Mouse (Mus musculus) small intestine, adult 2 months (tissue): Measurements from ENCODE around the gene Olfr1347. TPM values are rescaled to one million over a fixed set of nuclear protein-coding genes. Genes with fewer than 3 reads are reported as not detected.
A peak's percentile ranks its signal among the peaks of the same experiment; 100 is the strongest.
"Not testable (repeated sequence)": the region's sequence is repeated elsewhere in the genome, so short reads cannot be mapped to it uniquely, and the experiment has no call there.

Experiments used
- H3K27ac ChIP-seq: fragments of 200-500 bp; 2 replicates; pipeline ENCODE4 v1.5.1; 2012; ENCODE audit warnings: low read depth, low read length, control low read depth, inconsistent platforms; ENCODE audit not compliant: insufficient read depth
- H3K27me3 ChIP-seq: fragments of 200-500 bp; 2 replicates; pipeline ENCODE4 v1.6.1; 2012; ENCODE audit warnings: mild to moderate bottlenecking, moderate library complexity, low read length, inconsistent platforms; ENCODE audit not compliant: control insufficient read depth, insufficient read depth
- H3K36me3 ChIP-seq: fragments of 200-500 bp; 2 replicates; pipeline ENCODE4 v1.6.1; 2012; ENCODE audit warnings: mild to moderate bottlenecking, low read length, control low read depth, inconsistent platforms; ENCODE audit not compliant: control insufficient read depth, insufficient read depth
- H3K4me1 ChIP-seq: fragments of 200-500 bp; 2 replicates; pipeline ENCODE4 v1.6.1; 2012; ENCODE audit warnings: low read length, inconsistent platforms, mixed read lengths; ENCODE audit not compliant: control insufficient read depth, insufficient read depth, insufficient read length
- H3K4me3 ChIP-seq: fragments of 200-500 bp; 2 replicates; pipeline ENCODE4 v1.5.1; 2012; ENCODE audit warnings: low read depth, mild to moderate bottlenecking, control low read depth, inconsistent platforms, low read length, moderate library complexity
- CTCF ChIP-seq: fragments of 200-500 bp; IDR thresholded peaks from 2 replicates; pipeline ENCODE4 v1.5.1; 2012; ENCODE audit warnings: low read depth, mild to moderate bottlenecking, control low read depth, inconsistent platforms, low read length, moderate library complexity, mixed read lengths; ENCODE audit not compliant: insufficient replicate concordance, insufficient read length; ENCODE audit errors: extremely low read depth
- POLR2A ChIP-seq: fragments of 200-500 bp; IDR thresholded peaks from 2 replicates; pipeline ENCODE4 v1.6.1; 2012; ENCODE audit warnings: low read depth, mild to moderate bottlenecking, control low read depth, inconsistent platforms, low read length, moderate library complexity
- WGBS: fragments of 180-500 bp; shearing (Covaris S2); methylation state at CpG from one replicate; pipeline ENCODE4 v1.1.7; 2018; 5-methylcytosine and 5-hydroxymethylcytosine counted together
- polyA plus RNA-seq: library from polyadenylated mRNA; depleted of rRNA; stranded (reverse); fragments of >200 nt; gene quantifications from 2 replicates; pipeline ENCODE4 v1.2.3, GENCODE M21; 2012; rRNA removed

Olfr1347 gene
- polyA plus RNA-seq = not detected in 2 replicates

DNA sequence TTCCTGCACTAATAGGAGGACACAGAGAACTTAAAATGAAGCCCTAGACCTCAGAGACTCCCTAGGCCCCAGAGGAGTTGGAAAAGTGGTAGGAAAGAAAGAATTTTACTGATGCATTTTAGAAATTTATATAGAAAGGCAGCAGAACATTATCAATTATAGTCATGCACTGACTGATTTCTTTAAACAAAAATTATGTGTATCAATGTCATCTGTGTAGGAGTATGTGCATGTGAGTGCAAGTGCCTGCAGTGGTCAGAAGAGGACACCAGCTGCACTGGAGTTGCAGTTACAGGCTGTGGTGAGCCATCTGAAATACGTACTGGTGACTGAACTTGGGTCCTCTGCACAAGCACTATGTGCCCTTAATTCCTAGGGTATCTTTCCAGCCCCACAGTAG lies at the start of gene Olfr1347:
Gene Olfr1347, minus strand, starts transcription at position 101 of the 400 bp plus-strand sequence.
- 58% methylated on average over 1 of the region's 1 CpGs for WGBS
- Histone ChIP-seq H3K36me3 (no peaks in the 10 kb centered on the region), H3K4me3 (no peak within 1 kb of the TSS), H3K27ac (no peak within 1 kb of the TSS), H3K27me3 (no peaks in the 10 kb centered on the region), H3K4me1 (no peaks in the 10 kb centered on the region)
- TF ChIP-seq POLR2A (no peak), CTCF (no peak)

DNA sequence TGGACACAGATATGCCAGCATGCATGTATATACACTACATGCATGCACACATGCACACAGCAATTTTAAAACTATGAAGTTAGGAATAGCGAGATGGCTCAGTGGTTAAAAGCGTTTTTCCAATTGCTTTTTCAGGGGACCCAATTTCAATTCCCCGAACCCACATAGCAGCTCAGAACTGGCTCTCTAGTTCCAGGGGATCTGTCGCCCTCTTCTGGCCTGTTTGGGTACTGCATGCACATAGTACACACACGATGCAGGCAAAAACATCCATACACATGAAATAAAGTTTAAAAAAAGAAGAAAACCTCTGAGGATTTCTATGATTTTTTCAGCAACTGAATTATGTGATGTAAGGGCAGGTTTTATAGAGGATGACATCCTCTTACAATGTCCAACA lies 26.6 kb upstream of the Olfr1347 start:
- H3K4me3 ChIP-seq = no peak overlapping the region
- no peaks in the 10 kb centered on the region for H3K27me3 ChIP-seq
- TF ChIP-seq POLR2A = no peak
- peak; percentile 20; the same call in 1 of the 2 replicates for TF ChIP-seq CTCF
- H3K27ac ChIP-seq = no peak overlapping the region
- 69% methylated on average over 5 of the region's 5 CpGs for WGBS
- no peaks in the 10 kb centered on the region for H3K36me3 ChIP-seq
- no peaks in the 10 kb centered on the region for H3K4me1 ChIP-seq

DNA sequence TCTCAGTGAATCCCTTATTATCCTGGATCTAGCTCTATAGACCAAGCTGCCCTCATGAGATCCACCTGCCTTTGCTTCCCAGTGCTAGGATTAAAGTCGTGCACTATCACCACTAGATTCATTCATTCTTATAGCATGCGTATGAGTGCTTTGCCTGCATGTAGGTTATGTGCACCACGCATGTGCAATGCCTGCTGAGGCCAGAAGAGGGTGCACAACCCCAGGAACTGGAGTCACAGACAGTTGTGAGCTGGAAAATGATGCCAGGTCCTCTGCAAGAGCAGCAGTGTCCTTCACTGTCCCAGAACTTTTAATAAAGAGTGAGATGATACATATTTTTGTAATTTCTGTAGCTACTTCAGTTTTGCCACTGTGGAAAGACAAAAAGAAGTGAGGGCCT lies 25.4 kb upstream of the Olfr1347 start:
- Histone ChIP-seq H3K27ac (no peak overlapping the region), H3K4me1 (no peaks in the 10 kb centered on the region), H3K36me3 (no peaks in the 10 kb centered on the region), H3K27me3 (no peaks in the 10 kb centered on the region), H3K4me3 (no peak overlapping the region)
- TF ChIP-seq CTCF (no peak), POLR2A (no peak)
- WGBS = 65% methylated on average over 3 of the region's 3 CpGs

DNA sequence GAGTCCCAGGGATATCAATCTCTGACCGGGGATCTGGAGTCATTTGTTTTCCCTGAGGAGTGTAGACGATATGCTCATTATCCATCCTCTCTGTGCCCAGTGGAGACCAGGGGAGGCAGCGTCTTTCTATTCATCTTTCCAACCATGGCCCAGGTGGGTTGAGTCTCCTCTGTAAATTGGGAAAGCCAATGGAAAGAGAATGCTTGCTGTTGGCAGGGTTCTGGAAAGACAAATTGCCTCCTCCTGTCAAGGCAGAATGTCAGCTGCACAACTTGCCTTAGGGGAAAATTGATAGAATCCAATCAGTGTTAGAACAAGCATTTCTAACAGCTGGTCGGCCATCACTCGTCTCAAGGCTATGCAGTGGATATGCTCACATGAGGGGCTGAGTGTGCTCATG lies 23.3 kb upstream of the Olfr1347 start, which contains the start of gene Olfr1349:
Gene Olfr1349, minus strand, starts transcription at position 101 of the 400 bp plus-strand sequence.
- Histone ChIP-seq H3K27me3 (no peaks in the 10 kb centered on the region), H3K27ac (no peak within 1 kb of the TSS), H3K4me3 (no peak within 1 kb of the TSS), H3K36me3 (no peaks in the 10 kb centered on the region), H3K4me1 (no peaks in the 10 kb centered on the region)
- 83% methylated on average over 5 of the region's 5 CpGs for WGBS
- no peak for TF ChIP-seq CTCF
- no peak for TF ChIP-seq POLR2A

DNA sequence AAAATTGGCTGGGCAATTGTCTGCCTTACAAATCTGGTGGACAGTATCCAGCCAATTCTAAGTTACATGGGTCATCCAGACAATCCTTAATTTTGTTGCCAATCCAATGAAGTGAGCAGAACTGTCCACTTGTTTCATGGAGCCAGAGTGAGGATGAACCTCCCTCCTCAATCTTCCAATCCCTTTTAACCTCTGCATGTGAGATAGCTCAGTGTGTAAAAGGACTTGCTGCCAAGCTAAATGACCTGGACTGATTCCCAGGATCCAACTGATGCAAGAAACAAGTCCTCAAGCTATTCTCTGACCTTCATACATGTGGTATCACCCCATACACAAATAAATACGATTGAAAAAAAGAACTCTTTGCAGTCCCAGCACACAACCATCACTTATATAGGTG lies 22.1 kb upstream of the Olfr1347 start:
- 20% methylated on average over 1 of the region's 1 CpGs for WGBS
- H3K4me1 ChIP-seq = no peaks in the 10 kb centered on the region
- H3K27me3 ChIP-seq = no peaks in the 10 kb centered on the region
- H3K36me3 ChIP-seq = no peaks in the 10 kb centered on the region
- H3K4me3 ChIP-seq = no peak overlapping the region
- TF ChIP-seq POLR2A (no peak), CTCF (no peak)
- no peak overlapping the region for H3K27ac ChIP-seq

DNA sequence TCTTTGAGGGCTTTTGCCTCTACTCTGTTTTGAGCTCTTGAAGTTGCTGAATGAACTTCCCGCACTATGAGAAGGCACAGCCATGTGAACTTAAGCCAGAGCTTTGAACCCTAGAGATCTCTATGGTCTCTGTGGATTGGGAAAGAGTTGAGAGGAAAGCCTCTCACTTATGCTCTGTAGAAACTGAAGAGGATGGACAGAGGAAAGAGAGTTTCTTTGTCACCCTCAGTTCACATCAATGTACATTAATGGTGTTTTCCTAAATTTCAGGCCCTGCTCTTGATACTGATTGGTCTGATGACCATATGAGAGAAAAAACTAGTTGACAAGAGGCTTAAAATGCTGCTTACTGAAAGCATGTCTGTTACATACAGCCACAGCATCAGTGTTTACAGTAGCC lies 9.1 kb upstream of the Olfr1347 start, which contains the start of gene Olfr1348:
Gene Olfr1348, minus strand, starts transcription at position 101 of the 400 bp plus-strand sequence.
- Histone ChIP-seq H3K4me3 (no peak within 1 kb of the TSS), H3K4me1 (no peaks in the 10 kb centered on the region), H3K27me3 (no peaks in the 10 kb centered on the region), H3K27ac (no peak within 1 kb of the TSS), H3K36me3 (no peaks in the 10 kb centered on the region)
- 93% methylated on average over 1 of the region's 1 CpGs for WGBS
- no peak for TF ChIP-seq CTCF

DNA sequence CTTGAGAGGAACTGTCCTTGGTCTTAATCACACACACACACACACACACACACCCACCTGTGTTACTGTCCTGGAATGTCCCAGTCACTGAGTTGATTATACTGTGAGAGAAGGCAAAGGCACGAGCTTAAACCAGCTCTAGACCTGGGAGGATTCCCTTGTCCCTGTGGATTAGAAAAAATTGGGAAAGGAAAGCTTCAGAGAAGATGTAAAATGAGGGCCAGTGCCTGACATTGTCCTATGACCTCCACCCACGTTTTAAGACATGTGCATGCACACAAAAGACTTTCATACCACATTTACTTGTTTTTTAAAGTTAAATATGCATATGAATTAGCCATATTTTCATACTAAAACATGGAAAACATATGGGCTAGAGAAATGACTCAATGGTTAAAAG lies 12.7 kb downstream of the Olfr1347 start, which contains the start of gene Olfr5:
Gene Olfr5, minus strand, starts transcription at position 101 of the 400 bp plus-strand sequence.
- WGBS = 8% methylated on average over 2 of the region's 2 CpGs
- no peaks in the 10 kb centered on the region for H3K4me1 ChIP-seq
- H3K27me3 ChIP-seq = no peaks in the 10 kb centered on the region
- TF ChIP-seq POLR2A = no peak
- no peak within 1 kb of the TSS for H3K4me3 ChIP-seq
- no peaks in the 10 kb centered on the region for H3K36me3 ChIP-seq
- H3K27ac ChIP-seq = no peak within 1 kb of the TSS

DNA sequence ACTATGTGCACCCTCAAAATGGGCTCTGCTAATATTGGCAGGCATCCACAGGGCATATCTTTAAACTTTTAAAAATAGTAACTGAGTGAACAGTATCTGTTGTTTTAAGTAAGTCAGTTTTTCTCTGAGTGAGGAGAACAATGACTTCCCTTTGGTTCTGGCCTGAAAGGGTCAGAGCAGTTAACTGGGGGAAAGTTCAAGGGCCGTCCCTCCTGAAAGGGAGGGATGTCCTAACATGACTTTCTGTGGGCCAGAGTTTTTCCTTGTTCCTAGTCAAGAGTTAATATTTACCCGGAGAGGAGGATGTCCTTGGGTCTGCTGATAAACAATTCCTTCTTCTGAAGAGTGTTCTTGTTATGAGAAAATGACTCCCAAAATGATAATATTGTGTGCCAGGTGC lies 21.9 kb downstream of the Olfr1347 start:
- not testable (repeated sequence) for H3K36me3 ChIP-seq, H3K4me3 ChIP-seq, H3K27me3 ChIP-seq, H3K4me1 ChIP-seq, H3K27ac ChIP-seq
- WGBS = 41% methylated on average over 2 of the region's 2 CpGs
